Mouse (Mus musculus) intestine, embryonic 14.5 days (tissue): Measurements from ENCODE around the gene Dcaf10. TPM values are rescaled to one million over a fixed set of nuclear protein-coding genes. Genes with fewer than 3 reads are reported as not detected.
A peak's percentile ranks its signal among the peaks of the same experiment; 100 is the strongest.

ENCODE experiments used
- ATAC-seq: fragments of 200-750 bp; cut with Nextera tagmentation; replicated peaks from 2 replicates; pipeline ENCODE4 v1.8.0; 2017; ENCODE audit warnings: low read depth, moderate number of reproducible peaks, moderate TSS enrichment, moderate library complexity; ENCODE audit not compliant: low FRiP score, low TSS enrichment
- DNase-seq: peaks from one replicate; pipeline ENCODE4 v3.0.0-alpha.2; 2018; ENCODE audit warnings: low spot score
- H3K27ac ChIP-seq: fragments of 300-500 bp; sonication (generic); 2 replicates; pipeline ENCODE4 v1.5.1; 2014; ENCODE audit warnings: low read depth, mild to moderate bottlenecking, control low read depth
- H3K27me3 ChIP-seq: fragments of 300-500 bp; sonication (generic); replicated peaks from 2 replicates; pipeline ENCODE4 v1.6.1; 2014; ENCODE audit warnings: low read length, control low read depth; ENCODE audit not compliant: control insufficient read depth, insufficient read depth
- H3K36me3 ChIP-seq: fragments of 300-500 bp; sonication (generic); 2 replicates; pipeline ENCODE4 v1.6.1; 2014; ENCODE audit warnings: low read length, control low read depth; ENCODE audit not compliant: control insufficient read depth, insufficient read depth
- H3K4me1 ChIP-seq: fragments of 300-500 bp; sonication (generic); replicated peaks from 2 replicates; pipeline ENCODE4 v1.6.1; 2014; ENCODE audit warnings: low read length, control low read depth, mixed read lengths; ENCODE audit not compliant: control insufficient read depth, insufficient read depth
- H3K4me2 ChIP-seq: fragments of 300-500 bp; sonication (generic); 2 replicates; pipeline ENCODE4 v1.6.1; 2014; ENCODE audit warnings: low read length
- H3K4me3 ChIP-seq: fragments of 300-500 bp; sonication (generic); 2 replicates; pipeline ENCODE4 v1.5.1; 2014; ENCODE audit warnings: low read depth, low read length, control low read depth, mixed read lengths
- H3K9ac ChIP-seq: fragments of 300-500 bp; sonication (generic); 2 replicates; pipeline ENCODE4 v1.6.1; 2014; ENCODE audit warnings: mild to moderate bottlenecking, low read length
- H3K9me3 ChIP-seq: fragments of 300-500 bp; sonication (generic); 2 replicates; pipeline ENCODE4 v1.6.1; 2016; ENCODE audit warnings: low read length, control low read depth; ENCODE audit not compliant: control insufficient read depth
- WGBS: fragments of 180-500 bp; shearing (Covaris S2); extraction: QIAGEN DNeasy Blood & Tissue Kit; methylation state at CpG from one replicate; pipeline ENCODE4 v1.1.7; 2014; 5-methylcytosine and 5-hydroxymethylcytosine counted together
- microRNA-seq: library from miRNA; unstranded; fragments of <30 nt; microRNA quantifications from one replicate; pipeline ENCODE4, GENCODE M21; 2016
- polyA plus RNA-seq: library from polyadenylated mRNA; unstranded; fragments of >200 nt; fragmentation: Nextera tagmentation; extraction: Ambion mirVana; gene quantifications from 2 replicates; pipeline ENCODE4 v1.2.1, GENCODE M21; 2014

Dcaf10 gene
- polyA plus RNA-seq, 1 experiment from 2014 or later: 14.2 TPM

DNA sequence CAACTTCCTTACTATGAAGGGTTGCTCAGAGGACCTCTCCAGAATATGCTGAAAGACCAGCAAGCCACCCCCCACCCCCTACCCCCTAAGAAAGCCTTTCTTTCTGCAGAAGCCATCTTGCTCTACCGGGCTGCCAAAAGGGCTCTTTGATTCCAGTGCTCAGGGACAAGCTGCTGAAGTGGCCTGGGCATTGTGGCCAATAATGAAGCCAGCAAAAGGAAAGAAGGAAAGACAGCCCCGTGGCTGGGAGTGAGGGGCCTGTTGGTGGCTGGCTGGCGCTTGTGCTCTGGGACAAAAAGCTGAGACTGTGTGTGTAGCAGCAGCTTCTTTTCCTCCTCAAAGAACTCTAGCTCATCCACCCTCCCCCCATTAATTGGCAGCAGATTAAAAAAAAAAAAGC is 78.8 kb downstream of the Dcaf10 start:
- H3K4me1 ChIP-seq: peaks cover 16% of the 10 kb centered on the region
- H3K27me3 ChIP-seq: no peaks in the 10 kb centered on the region
- ATAC-seq (no peak), DNase-seq (no peak)
- peaks cover 3% of the 10 kb centered on the region; the same call in 1 of the 2 replicates for H3K36me3 ChIP-seq
- no peak overlapping the region for H3K27ac ChIP-seq
- no peak overlapping the region for H3K4me3 ChIP-seq
- no peak overlapping the region for H3K4me2 ChIP-seq
- no peaks in the 10 kb centered on the region for H3K9me3 ChIP-seq
- no peak overlapping the region for H3K9ac ChIP-seq
- 64% methylated on average over 3 of the region's 3 CpGs for WGBS

DNA sequence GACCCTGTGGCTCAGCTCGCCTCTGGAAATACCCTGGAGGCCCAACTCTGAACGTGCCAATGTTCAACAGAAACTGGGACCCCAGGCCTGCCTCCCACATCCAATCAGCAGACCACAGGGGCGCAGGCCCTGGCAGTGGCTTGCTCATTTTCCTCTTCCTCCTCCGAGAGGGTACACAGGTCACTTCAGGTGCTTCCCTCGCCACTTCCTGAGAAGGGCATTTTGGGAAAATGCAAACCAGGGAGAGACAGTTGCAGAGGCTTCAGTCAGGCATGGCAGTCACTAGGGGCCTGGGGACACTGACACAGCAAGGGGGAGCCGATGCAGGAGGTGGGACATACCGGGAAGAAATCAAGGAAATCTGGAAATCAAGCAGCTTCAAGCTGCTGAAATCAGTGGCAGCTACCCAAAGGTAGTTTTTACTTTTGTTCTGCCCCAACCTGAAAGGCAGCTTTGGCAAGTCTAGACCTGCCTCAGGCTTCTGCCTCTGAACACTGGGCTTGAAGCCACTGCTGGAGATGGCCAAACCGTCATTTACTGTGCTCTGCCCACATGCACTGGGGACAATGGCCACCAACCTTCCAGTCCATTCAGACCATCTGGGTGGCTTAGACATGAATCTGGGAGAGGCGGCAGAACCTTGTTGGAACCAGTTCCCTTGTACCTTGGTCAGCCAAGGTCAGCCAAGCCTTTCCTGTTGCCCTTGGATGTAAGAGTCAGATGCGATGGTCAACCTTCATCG is 79.8 kb downstream of the Dcaf10 start:
- no peak overlapping the region for H3K9ac ChIP-seq
- H3K4me3 ChIP-seq: no peak overlapping the region
- H3K36me3 ChIP-seq: peaks cover 3% of the 10 kb centered on the region; the same call in 1 of the 2 replicates
- no peak for DNase-seq
- no peak overlapping the region for H3K27ac ChIP-seq
- no peaks in the 10 kb centered on the region for H3K9me3 ChIP-seq
- 79% methylated on average over 11 of the region's 11 CpGs for WGBS
- H3K27me3 ChIP-seq: no peaks in the 10 kb centered on the region
- no peak overlapping the region for H3K4me2 ChIP-seq
- ATAC-seq: no peak
- peaks cover 16% of the 10 kb centered on the region for H3K4me1 ChIP-seq

DNA sequence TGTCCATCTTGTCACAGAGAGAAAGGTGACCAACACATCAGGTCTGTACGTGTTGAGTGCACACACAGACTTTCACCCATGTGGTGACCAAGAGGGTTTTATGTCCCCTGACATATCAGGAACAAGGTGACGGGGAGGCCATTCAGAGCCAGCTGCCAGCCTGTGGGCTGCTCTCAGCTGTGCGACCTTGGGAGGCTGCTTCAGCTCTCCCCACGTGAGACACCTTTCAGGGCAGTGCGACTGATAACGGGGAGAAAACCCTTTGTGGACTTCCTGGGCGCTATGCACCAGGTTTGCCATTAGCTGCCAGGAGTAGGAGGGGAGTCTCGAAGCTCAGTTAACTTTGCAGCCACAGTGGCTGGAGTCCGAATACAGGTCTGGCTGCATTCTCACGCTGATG is 80.7 kb downstream of the Dcaf10 start:
- 83% methylated on average over 10 of the region's 10 CpGs for WGBS
- no peak overlapping the region for H3K9ac ChIP-seq
- H3K4me3 ChIP-seq: no peak overlapping the region
- no peaks in the 10 kb centered on the region for H3K27me3 ChIP-seq
- ATAC-seq: no peak
- no peak overlapping the region for H3K27ac ChIP-seq
- H3K9me3 ChIP-seq: no peaks in the 10 kb centered on the region
- no peak for DNase-seq
- H3K36me3 ChIP-seq: peaks cover 3% of the 10 kb centered on the region; the same call in 1 of the 2 replicates
- no peak overlapping the region for H3K4me2 ChIP-seq
- peaks cover 16% of the 10 kb centered on the region for H3K4me1 ChIP-seq

DNA sequence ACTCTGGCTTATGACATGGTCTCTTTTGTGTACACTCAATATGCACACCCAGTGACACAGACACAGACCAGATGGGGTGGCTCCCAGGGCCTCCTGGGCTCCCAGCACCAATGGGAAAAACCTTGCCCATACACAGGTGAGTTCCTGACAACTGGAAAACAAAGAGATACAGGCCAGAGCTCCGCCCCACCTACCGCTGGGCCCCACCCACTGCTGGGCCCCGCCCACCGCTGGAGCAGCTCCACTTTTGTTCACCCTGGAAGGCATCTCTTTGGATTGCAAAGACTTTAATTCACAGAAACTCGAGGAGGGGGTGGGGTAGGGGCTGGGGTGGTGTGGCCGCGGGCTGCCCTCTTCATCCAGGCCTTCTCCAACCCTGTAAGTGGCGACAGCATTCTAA is 81.5 kb downstream of the Dcaf10 start:
- DNase-seq (no peak), ATAC-seq (peak; percentile 61)
- Histone ChIP-seq H3K9me3 (no peaks in the 10 kb centered on the region), H3K4me2 (no peak overlapping the region), H3K27ac (no peak overlapping the region), H3K4me1 (peaks cover 15% of the 10 kb centered on the region), H3K27me3 (no peaks in the 10 kb centered on the region), H3K9ac (no peak overlapping the region), H3K4me3 (no peak overlapping the region), H3K36me3 (peaks cover 3% of the 10 kb centered on the region; the same call in 1 of the 2 replicates)
- 43% methylated on average over 8 of the region's 8 CpGs for WGBS

DNA sequence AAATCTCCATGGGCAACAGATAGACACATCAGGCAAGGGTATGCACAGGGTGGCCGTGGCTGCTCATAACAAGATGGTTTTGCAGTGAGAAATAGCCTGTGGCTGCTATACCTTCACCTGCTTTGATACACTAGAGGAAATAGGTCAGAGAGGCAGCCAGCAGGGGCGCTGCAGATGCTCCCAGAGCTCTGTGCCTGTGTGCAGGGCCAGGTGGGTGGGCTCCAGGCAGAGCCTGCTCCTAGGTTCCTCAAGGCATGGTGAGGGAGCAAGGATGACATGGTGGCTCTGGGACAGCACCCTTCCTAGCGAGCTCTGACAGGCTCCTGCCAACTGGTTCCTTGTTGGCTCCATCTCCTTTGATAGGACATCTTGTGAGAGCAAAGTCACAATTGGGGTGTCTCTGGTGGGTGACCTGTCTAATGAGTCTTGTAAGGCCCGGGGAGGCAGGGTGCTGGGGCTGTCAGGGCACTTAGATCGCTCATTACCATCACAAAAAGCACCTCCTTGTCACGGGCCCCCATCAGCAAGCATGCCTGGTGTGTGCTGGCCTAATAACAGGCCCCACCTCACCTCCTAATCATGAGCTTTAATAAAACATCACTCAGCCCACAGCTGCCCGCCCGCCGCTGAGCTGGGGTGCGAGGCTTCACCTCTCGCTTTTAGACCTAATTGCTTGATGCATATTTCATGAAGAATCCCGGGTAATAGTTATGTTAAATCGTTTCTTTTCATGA is 85.0 kb downstream of the Dcaf10 start:
- Histone ChIP-seq H3K9ac (no peak overlapping the region), H3K4me1 (peaks cover 10% of the 10 kb centered on the region), H3K27me3 (no peaks in the 10 kb centered on the region), H3K9me3 (no peaks in the 10 kb centered on the region), H3K4me3 (no peak overlapping the region), H3K4me2 (no peak overlapping the region), H3K27ac (no peak overlapping the region), H3K36me3 (peaks cover 3% of the 10 kb centered on the region; the same call in 1 of the 2 replicates)
- DNase-seq: no peak
- no peak for ATAC-seq
- WGBS: 78% methylated on average over 13 of the region's 13 CpGs

Small RNA genes lying within 50 kb of the gene (microRNA-seq; reads per million reads assigned to microRNA genes)
- not detected for gene Gm25692

Other genes with a start within 250 kb of the Dcaf10 start
- 346 and 405 TPM in 2 replicates for gene Tomm5, start 234.0 kb upstream of the Dcaf10 start, polyA plus RNA-seq
- gene Frmpd1, start 157.2 kb upstream of the Dcaf10 start, polyA plus RNA-seq: 0.87 and 1.0 TPM in 2 replicates
- 18.8 and 19.8 TPM in 2 replicates for gene Trmt10b, start 45.0 kb upstream of the Dcaf10 start, polyA plus RNA-seq
- gene Exosc3, start 631 bp downstream of the Dcaf10 start, polyA plus RNA-seq: 85.2 and 87.9 TPM in 2 replicates
- gene Slc25a51, start 66.7 kb downstream of the Dcaf10 start, polyA plus RNA-seq: 46.7 and 67.0 TPM in 2 replicates
- 5.3 and 7.3 TPM in 2 replicates for gene Shb, start 190.4 kb downstream of the Dcaf10 start, polyA plus RNA-seq